Mouse (Mus musculus): ENCODE measurements around the gene H2afx.

DNA sequence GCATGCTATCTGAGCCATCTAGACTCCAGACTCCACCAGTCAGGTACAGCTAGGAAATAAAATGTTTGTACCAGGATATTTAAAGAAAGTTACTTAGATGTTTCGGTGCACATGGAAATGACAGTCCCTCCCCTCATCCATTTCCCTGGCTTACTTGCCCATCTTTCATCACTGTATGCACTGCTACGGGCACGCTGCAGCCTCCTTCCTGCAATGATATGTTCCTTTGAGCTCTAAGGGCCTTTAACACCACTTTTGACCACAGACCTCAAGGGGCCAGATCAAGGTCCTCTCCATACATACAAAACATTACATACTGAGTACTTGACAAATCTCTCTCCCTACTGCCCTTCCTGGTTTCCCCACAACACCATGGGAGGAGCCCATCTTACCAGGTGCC lies 2.5 kb downstream of the H2afx start:
- TF ChIP-seq GATA1 (IDR thresholded peaks at IDR 0.05; ENCODE audit: low read length) (no peak), TAL1 (IDR thresholded peaks at IDR 0.05; ENCODE audit: low read length) (no peak)
